Comparison of ENCODE assay signal across 10 mouse cellular contexts in the genomic region with DNA sequence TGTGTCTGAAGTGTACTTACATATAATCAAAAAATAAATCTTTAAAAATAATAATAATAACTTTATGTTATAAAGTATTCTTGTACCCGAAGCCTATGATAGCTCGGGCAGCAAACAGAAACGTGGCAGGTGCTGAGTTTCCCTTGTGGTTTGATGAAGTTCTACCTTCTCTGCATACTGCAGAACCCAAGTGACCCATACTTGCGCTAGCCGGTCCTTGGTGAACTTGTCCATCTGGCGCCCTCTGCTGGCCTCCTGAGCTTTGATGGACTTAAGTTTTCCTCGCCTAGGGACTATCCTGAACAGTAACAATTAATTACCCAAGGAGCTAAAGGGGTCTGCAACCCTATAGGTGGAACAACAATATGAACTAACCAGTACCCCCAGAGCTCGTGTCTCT. TPM values are rescaled to one million over a fixed set of nuclear protein-coding genes. Genes with fewer than 3 reads are reported as not detected.
DNase-seq lines count a peak whose midpoint lies in the region; ATAC-seq and TF ChIP-seq lines count a peak whose summit lies in the region.
"Had no signal": no experiment of that assay in that cellular context is flagged by ENCODE, and none has a peak within 500 bp of the region (broad histone marks: within the 10 kb centered on the region; RNA-seq: fewer than 3 reads in every experiment).

No protein-coding gene starts in this region.

- H3K36me3 ChIP-seq in kidney, adult 2 months (ENCODE audit: control insufficient read depth, insufficient read depth, low read length), result no peaks in the 10 kb centered on the region
- no peaks in the 10 kb centered on the region for H3K36me3 ChIP-seq in kidney, embryonic 14.5 days (ENCODE audit: control insufficient read depth, insufficient read depth, low read length)
- no peaks in the 10 kb centered on the region for H3K36me3 ChIP-seq in limb, embryonic 10.5 days
- H3K36me3 ChIP-seq: limb, embryonic 13.5 days; stomach, embryonic 15.5 days had no signal

- H3K4me1 ChIP-seq in kidney, adult 2 months (ENCODE audit: control insufficient read depth, insufficient read depth, low read length), result no peaks in the 10 kb centered on the region
- H3K4me1 ChIP-seq in kidney, embryonic 14.5 days (ENCODE audit: control insufficient read depth, insufficient read depth, low read length), result no peaks in the 10 kb centered on the region
- H3K4me1 ChIP-seq in limb, embryonic 10.5 days, result no peaks in the 10 kb centered on the region
- H3K4me1 ChIP-seq: limb, embryonic 13.5 days; stomach, embryonic 15.5 days had no signal

- TF ChIP-seq POLR2A in kidney, adult 2 months (IDR thresholded peaks at IDR 0.05; ENCODE audit: low read depth, low read length), result no peak

- 43% methylated on average over 8 of the region's 8 CpGs for WGBS in kidney, adult 2 months
- 49% methylated on average over 8 of the region's 8 CpGs for WGBS in kidney, embryonic 14.5 days
- WGBS in limb, embryonic 10.5 days, result 46% methylated on average over 8 of the region's 8 CpGs

- no peaks in the 10 kb centered on the region for H3K9me3 ChIP-seq in kidney, embryonic 14.5 days (ENCODE audit: control insufficient read depth, low read length)
- H3K9me3 ChIP-seq in limb, embryonic 10.5 days (replicated peaks), result no peaks in the 10 kb centered on the region
- H3K9me3 ChIP-seq: limb, embryonic 13.5 days; stomach, embryonic 15.5 days had no signal

- peak; percentile 81 for TF ChIP-seq CTCF in kidney, adult 2 months (conservative IDR thresholded peaks at IDR 0.05; ENCODE audit: insufficient read depth, insufficient read length, low read depth, low read length)

- no peak for ATAC-seq in kidney, embryonic 14.5 days (ENCODE audit: low FRiP score, low TSS enrichment)

- H3K27me3 ChIP-seq in kidney, adult 2 months (replicated peaks; ENCODE audit: control insufficient read depth, insufficient read depth, low read length), result no peaks in the 10 kb centered on the region
- H3K27me3 ChIP-seq in kidney, embryonic 14.5 days (ENCODE audit: control insufficient read depth, insufficient read depth, low read length), result no peaks in the 10 kb centered on the region
- no peaks in the 10 kb centered on the region for H3K27me3 ChIP-seq in limb, embryonic 10.5 days (ENCODE audit: low read depth, poor library complexity, severe bottlenecking)
- H3K27me3 ChIP-seq: limb, embryonic 13.5 days; stomach, embryonic 15.5 days had no signal

- peak; percentile 83 for DNase-seq in kidney, adult 2 months
- DNase-seq in adrenal gland, adult (ENCODE audit: inconsistent age in 2 of 2, low spot score in 1 of 2), result peak; percentile 69 to 91
- DNase-seq in embryo, embryonic 10 days (ENCODE audit: low spot score), result peak; percentile 77
- DNase-seq in heart, postnatal 36 days, result peak; percentile 57 to 80
- DNase-seq in limb, embryonic 10.5 days (ENCODE audit: low spot score), result peak; percentile 68
- peak; percentile 60 to 64 for DNase-seq in right cerebral cortex, adult 2 months (ENCODE audit: low spot score in 2 of 2)
- DNase-seq in T-cell, adult 2 months (ENCODE audit: low spot score), result no peak

- H3K4me2 ChIP-seq in kidney, embryonic 14.5 days (replicated peaks; ENCODE audit: low read depth, low read length), result no peak overlapping the region
- H3K4me2 ChIP-seq: limb, embryonic 13.5 days; stomach, embryonic 15.5 days had no signal

- H3K4me3 ChIP-seq in kidney, adult 2 months (ENCODE audit: insufficient read depth, low read depth, low read length), result no peak overlapping the region
- H3K4me3 ChIP-seq in kidney, embryonic 14.5 days (ENCODE audit: low read length), result no peak overlapping the region
- no peak overlapping the region for H3K4me3 ChIP-seq in limb, embryonic 10.5 days
- H3K4me3 ChIP-seq: limb, embryonic 13.5 days; stomach, embryonic 15.5 days had no signal

- H3K9ac ChIP-seq in kidney, embryonic 14.5 days (ENCODE audit: low read depth, low read length), result no peak overlapping the region
- H3K9ac ChIP-seq: limb, embryonic 13.5 days; stomach, embryonic 15.5 days had no signal

- intact Hi-C loops in heart, postnatal 36 days (cut with DNase I), result loop anchor here (2.0 to 10.0 kb wide), 3 partner anchors 48 to 212 kb away; no protein-coding TSS in a partner anchor

- H3K27ac ChIP-seq in kidney, adult 2 months (ENCODE audit: insufficient read depth, low read depth, low read length), result no peak overlapping the region
- H3K27ac ChIP-seq in kidney, embryonic 14.5 days (ENCODE audit: low read depth, low read length), result no peak overlapping the region
- H3K27ac ChIP-seq in limb, embryonic 10.5 days, result no peak overlapping the region
- H3K27ac ChIP-seq: limb, embryonic 13.5 days; stomach, embryonic 15.5 days had no signal

RNA-seq across cellular contexts. Expression of gene Prkaa2, which starts 12.7 kb away (rescaled TPM):
- 23.9 and 25.8 TPM in 2 replicates for polyA plus RNA-seq in kidney, adult 2 months (2012; rRNA removed)
- polyA plus RNA-seq in kidney, embryonic 14.5 days (2014; fragmentation: Nextera tagmentation; extraction: Ambion mirVana), result 2.8 and 5.5 TPM in 2 replicates
- 10 to 100 TPM; 76.0 to 78.1 TPM for total RNA-seq in heart, postnatal 36 days (2021)
- polyA plus RNA-seq in limb, embryonic 10.5 days (2016; fragmentation: Nextera tagmentation; extraction: Ambion mirVana), result 0.36 and 0.39 TPM in 2 replicates

RNA-seq across cellular contexts. Expression of gene Plpp3, which starts 34.7 kb away (rescaled TPM):
- polyA plus RNA-seq in kidney, adult 2 months (2012; rRNA removed), result 77.7 and 78.0 TPM in 2 replicates
- polyA plus RNA-seq in kidney, embryonic 14.5 days (2014; fragmentation: Nextera tagmentation; extraction: Ambion mirVana), result 41.6 and 53.0 TPM in 2 replicates
- 10 to 100 TPM; 66.2 to 75.1 TPM for total RNA-seq in heart, postnatal 36 days (2021)
- 58.9 and 75.2 TPM in 2 replicates for polyA plus RNA-seq in limb, embryonic 10.5 days (2016; fragmentation: Nextera tagmentation; extraction: Ambion mirVana)
